Mouse (Mus musculus) B cell, adult (primary cell): ENCODE data around the gene Akr1d1. TPM values are rescaled to one million over a fixed set of nuclear protein-coding genes. Genes with fewer than 3 reads are reported as not detected.

ENCODE experiments used
- total RNA-seq: library from RNA; stranded (reverse); gene quantifications from 4 replicates; pipeline ENCODE4 v1.2.4, GENCODE M21; 2023; ENCODE audit not compliant: inconsistent age

The Akr1d1 gene
- not detected in 4 replicates for total RNA-seq

DNA sequence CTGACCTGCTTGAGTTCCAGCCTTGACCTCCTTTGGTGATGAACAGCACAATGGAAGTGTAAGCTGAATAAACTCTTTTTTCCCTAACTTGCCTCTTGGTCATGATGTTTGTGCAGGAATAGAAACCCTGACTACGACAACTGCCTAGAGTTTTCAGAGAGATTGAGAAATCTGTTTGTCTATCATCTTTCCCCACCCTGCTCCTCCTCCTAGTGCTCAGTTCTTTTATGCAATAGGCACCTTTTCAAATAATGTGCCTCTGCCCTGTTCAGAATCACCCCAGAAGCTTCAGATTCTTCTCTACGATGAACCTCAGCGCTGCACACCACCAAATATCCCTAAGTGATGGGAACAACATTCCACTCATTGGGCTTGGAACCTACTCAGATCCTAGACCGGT is at the start of gene Akr1d1:
Gene Akr1d1 (plus strand): TSS at position 234 of the 400 bp plus-strand sequence.

Other genes starting within 250 kb of the Akr1d1 start
- 0.83 to 1.1 TPM (median 0.98 TPM) in 4 replicates for gene Dgki, start 230.0 kb upstream of the Akr1d1 start, total RNA-seq
- gene Creb3l2, start 88.0 kb upstream of the Akr1d1 start, total RNA-seq: 7.1 to 10.2 TPM (median 8.0 TPM) in 4 replicates